Mouse (Mus musculus): Measurements from ENCODE around the gene Dgat2.

GRCm38 (mm10) chr7:99139841-99140491 lies 42.6 kb downstream of the Dgat2 start:
- TF ChIP-seq CTCF (IDR thresholded peaks at IDR 0.05; ENCODE audit: borderline replicate concordance, control insufficient read depth, extremely low read depth, insufficient read depth, low read length, poor library complexity) (no peak), POLR2A (IDR thresholded peaks at IDR 0.05; ENCODE audit: control insufficient read depth, extremely low read depth, insufficient read depth, low read length, poor library complexity) (no peak)

Measured in thymus, adult 2 months (tissue).